Mouse (Mus musculus) frontal cortex, postnatal 36 days (tissue): ENCODE measurements at regions not wholly inside any gene's neighbourhood (a gene's known extent, or its start where the extent isn't known, plus 50 kb on each side); places are given as distances from the start of the nearest gene placed in this dataset.
A peak's percentile ranks its signal among the peaks of the same experiment; 100 is the strongest.
"Not testable (repeated sequence)": the region's sequence is repeated elsewhere in the genome, so short reads cannot be mapped to it uniquely, and the experiment has no call there.

Experiments
- DNase-seq, 2 experiments: peaks; one replicate each; pipeline ENCODE4 v3.0.0; 2022; ENCODE audit warnings: low spot score in 2 of 2

GRCm38 (mm10) chr16:9016040-9016761, 186.3 kb downstream of the 1810013L24Rik start:
- DNase-seq: no peak

GRCm38 (mm10) chr16:9016762-9017086, 186.8 kb downstream of the 1810013L24Rik start:
- DNase-seq: no peak

- peak; percentile 47 to 63 for DNase-seq
Measured at GRCm38 (mm10) chr16:9030717-9031116, 200.8 kb downstream of the 1810013L24Rik start.

- no peak for DNase-seq
Measured at GRCm38 (mm10) chr16:9043271-9043670, 213.4 kb downstream of the 1810013L24Rik start.

GRCm38 (mm10) chr16:9046864-9047263, 217.0 kb downstream of the 1810013L24Rik start:
- DNase-seq: no peak

GRCm38 (mm10) chr16:9054415-9054814, 224.5 kb downstream of the 1810013L24Rik start:
- no peak for DNase-seq

GRCm38 (mm10) chr16:9056430-9056829, 226.5 kb downstream of the 1810013L24Rik start:
- peak; percentile 10 to 11 for DNase-seq

- no peak for DNase-seq
Measured at GRCm38 (mm10) chr16:9071526-9071925, 241.6 kb downstream of the 1810013L24Rik start.

- not testable (repeated sequence) for DNase-seq
Measured at GRCm38 (mm10) chr16:9071956-9072355, 242.1 kb downstream of the 1810013L24Rik start.

- DNase-seq: peak in 1 of 2 experiments; percentile 8
Measured at GRCm38 (mm10) chr16:9074295-9074694, 244.4 kb downstream of the 1810013L24Rik start.

- no peak for DNase-seq
Measured at GRCm38 (mm10) chr16:9077451-9077850, 247.6 kb downstream of the 1810013L24Rik start.

GRCm38 (mm10) chr16:9078405-9078942, 248.6 kb downstream of the 1810013L24Rik start:
- no peak for DNase-seq

GRCm38 (mm10) chr16:9083040-9083439, 253.1 kb downstream of the 1810013L24Rik start:
- DNase-seq: no peak

- DNase-seq: no peak
Measured at GRCm38 (mm10) chr16:9083740-9084139, 253.8 kb downstream of the 1810013L24Rik start.

- no peak for DNase-seq
Measured at GRCm38 (mm10) chr16:9084581-9084980, 254.7 kb downstream of the 1810013L24Rik start.

- DNase-seq: no peak
Measured at GRCm38 (mm10) chr16:9085133-9085532, 255.2 kb downstream of the 1810013L24Rik start.

GRCm38 (mm10) chr16:9085977-9086376, 256.1 kb downstream of the 1810013L24Rik start:
- DNase-seq: no peak

- DNase-seq: no peak
Measured at GRCm38 (mm10) chr16:9091790-9092189, 261.9 kb downstream of the 1810013L24Rik start.

- DNase-seq: no peak
Measured at GRCm38 (mm10) chr16:9092191-9092848, 262.4 kb downstream of the 1810013L24Rik start.

GRCm38 (mm10) chr16:9093593-9093992, 263.7 kb downstream of the 1810013L24Rik start:
- DNase-seq: no peak

GRCm38 (mm10) chr16:9094201-9094600, 264.3 kb downstream of the 1810013L24Rik start:
- no peak for DNase-seq

GRCm38 (mm10) chr16:9106211-9106610, 276.3 kb downstream of the 1810013L24Rik start:
- DNase-seq: no peak

GRCm38 (mm10) chr16:9106676-9107075, 276.8 kb downstream of the 1810013L24Rik start:
- DNase-seq: not testable (repeated sequence)
